Mouse (Mus musculus) myocyte (in vitro differentiated cells): Measurements from ENCODE around the gene Vasn.

Source experiments
- MAX ChIP-seq: IDR thresholded peaks from one replicate; pipeline ENCODE4 v1.6.1; 2011; ENCODE audit warnings: low read depth, mild to moderate bottlenecking, control low read depth
- MYOG ChIP-seq, 3 experiments: IDR thresholded peaks; one replicate each; pipeline ENCODE4 v1.6.1; 2011; ENCODE audit warnings: control low read depth in 2 of 3, low read depth in 2 of 3, mild to moderate bottlenecking in 2 of 3; ENCODE audit not compliant: insufficient read length in 2 of 3, control insufficient read depth in 1 of 3, insufficient read depth in 1 of 3
- POLR2A ChIP-seq: IDR thresholded peaks from one replicate; pipeline ENCODE4 v1.6.1; 2011; ENCODE audit warnings: low read depth, mild to moderate bottlenecking, control low read depth, moderate library complexity; ENCODE audit not compliant: insufficient read length
- POLR2AphosphoS2 ChIP-seq: IDR thresholded peaks from one replicate; pipeline ENCODE4 v1.6.1; 2011; ENCODE audit warnings: low read depth, control low read depth; ENCODE audit not compliant: insufficient read length
- TCF12 ChIP-seq: IDR thresholded peaks from one replicate; pipeline ENCODE4 v1.6.1; 2011; ENCODE audit warnings: mild to moderate bottlenecking, control low read depth; ENCODE audit not compliant: poor library complexity, insufficient read depth, severe bottlenecking
- TCF3 ChIP-seq: IDR thresholded peaks from one replicate; pipeline ENCODE4 v1.6.1; 2011; ENCODE audit warnings: low read depth, control low read depth; ENCODE audit not compliant: insufficient read length

- TF ChIP-seq POLR2A: no peak
- no peak for TF ChIP-seq POLR2AphosphoS2
- TF ChIP-seq MYOG (IDR thresholded peaks at IDR 0.05; ENCODE audit: control insufficient read depth in 1 of 3, insufficient read depth in 1 of 3, insufficient read length in 2 of 3, low read depth in 2 of 3): no peak
- no peak for TF ChIP-seq TCF12
- no peak for TF ChIP-seq MAX
- TF ChIP-seq TCF3: no peak
Measured at GRCm38 (mm10) chr16:4596836-4597235, 42.9 kb upstream of the Vasn start.
